Mouse (Mus musculus) liver, adult 2 months (tissue): Measurements from ENCODE around the gene Pygb.

ENCODE experiments used
- CTCF ChIP-seq: fragments of 200-500 bp; IDR thresholded peaks from 2 replicates; pipeline ENCODE4 v1.5.1; 2011; ENCODE audit warnings: low read depth, low read length, control low read depth
- POLR2A ChIP-seq: fragments of 200-500 bp; IDR thresholded peaks from 2 replicates; pipeline ENCODE4 v1.6.1; 2011; ENCODE audit warnings: low read length, control low read depth; ENCODE audit not compliant: insufficient read depth; ENCODE audit errors: extremely low read depth

DNA sequence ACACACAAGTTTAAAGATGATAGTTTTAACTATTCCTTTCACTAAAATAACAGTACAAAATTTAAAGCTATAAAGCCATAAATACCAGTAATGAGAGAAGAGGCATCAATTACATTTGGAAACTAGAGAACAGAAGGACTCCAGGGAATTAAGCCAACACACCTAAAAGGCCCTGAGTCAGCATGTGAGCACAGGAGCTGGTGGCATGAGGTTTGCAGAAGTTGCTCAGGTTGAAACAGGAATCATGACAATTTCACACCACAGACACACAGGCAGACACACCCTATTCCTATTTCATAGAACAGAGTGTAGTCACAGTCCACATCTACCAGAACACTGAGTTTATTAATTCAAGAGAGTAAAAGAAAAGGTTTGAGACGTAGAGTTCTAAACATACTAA is 88.0 kb downstream of the Pygb start:
- no peak for TF ChIP-seq POLR2A
- no peak for TF ChIP-seq CTCF
